Mouse (Mus musculus): ENCODE data around the gene Creld2.

- no peak for TF ChIP-seq CTCF (IDR thresholded peaks at IDR 0.05; ENCODE audit: low read depth, low read length)
- 0 out of 2 replicates have a peak, but pooled peaks have one; percentile 39 for TF ChIP-seq POLR2A (IDR thresholded peaks at IDR 0.05; ENCODE audit: extremely low read depth, insufficient read depth, low read length)
Observed at GRCm38 (mm10) chr15:88863695-88864231, 44.3 kb downstream of the Creld2 start.

All from liver, adult 2 months (tissue).